In the genomic region with DNA sequence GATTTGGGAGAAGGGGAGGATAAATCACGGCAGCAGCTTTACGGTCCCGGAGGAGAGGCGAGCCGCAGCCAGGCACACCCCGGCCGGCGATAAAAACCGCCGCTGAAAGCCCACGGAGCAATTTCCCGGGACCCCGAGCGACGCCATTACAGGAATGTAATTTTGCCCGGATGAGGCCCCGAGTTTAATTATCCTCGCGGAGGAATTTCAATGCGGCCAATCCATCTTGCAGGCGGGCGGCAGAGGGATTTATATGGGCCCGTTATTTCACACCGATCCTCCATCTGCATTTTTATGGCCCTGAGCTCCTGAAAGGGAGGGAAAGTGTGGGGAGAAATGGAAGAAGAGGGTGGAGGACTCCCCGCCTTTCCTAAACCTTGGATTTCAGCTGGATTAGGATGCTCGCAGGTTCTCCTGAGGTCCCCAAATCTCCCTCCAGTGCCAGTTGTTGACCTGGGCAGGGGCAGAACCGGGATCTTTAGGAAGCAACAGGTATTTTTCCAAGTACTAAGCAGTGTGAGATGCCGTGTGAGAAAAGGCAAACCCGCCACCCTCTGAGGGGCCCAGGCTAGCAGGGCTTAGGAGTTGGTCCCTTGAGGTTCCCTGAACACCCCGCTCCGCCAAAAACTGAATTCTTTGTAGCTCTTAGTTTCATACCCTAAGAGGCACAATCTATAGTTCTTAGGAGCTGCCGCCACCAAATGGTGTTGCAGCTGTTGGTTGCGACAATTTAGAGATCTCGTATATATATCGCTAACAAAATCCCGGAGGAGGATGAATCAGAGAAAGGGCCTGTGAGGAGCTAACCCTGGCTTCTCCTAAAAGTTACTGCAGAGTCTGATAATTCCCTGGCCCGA, we compare ENCODE assay signal across 8 mouse cellular contexts. TPM values are rescaled to one million over a fixed set of nuclear protein-coding genes. Genes with fewer than 3 reads are reported as not detected.
A peak's percentile ranks its signal among the peaks of the same experiment; 100 is the strongest.
DNase-seq lines count a peak whose midpoint lies in the region; ATAC-seq and TF ChIP-seq lines count a peak whose summit lies in the region.

A gene (minus strand): TSS at position 138 of the 857 bp plus-strand sequence.

- peak within 1 kb of the TSS; percentile 72 for H3K4me2 ChIP-seq in embryonic facial prominence, embryonic 11.5 days (ENCODE audit: low read depth, low read length)
- H3K4me2 ChIP-seq in liver, embryonic 11.5 days: peak within 1 kb of the TSS; percentile 64
- H3K4me2 ChIP-seq in midbrain, postnatal 0 days (ENCODE audit: low read depth, low read length, poor library complexity, severe bottlenecking): peak within 1 kb of the TSS; percentile 83

- 0 out of 2 replicates have a peak, but pooled peaks have one; percentile 7 for ATAC-seq in embryonic facial prominence, embryonic 11.5 days (replicated peaks; ENCODE audit: insufficient number of reproducible peaks, low FRiP score, low TSS enrichment, low read depth)
- no peak for ATAC-seq in liver, embryonic 11.5 days (replicated peaks; ENCODE audit: low FRiP score)
- no peak for ATAC-seq in midbrain, postnatal 0 days (ENCODE audit: low FRiP score)

- TF ChIP-seq CTCF in kidney, adult 2 months (conservative IDR thresholded peaks at IDR 0.05; ENCODE audit: insufficient read depth, insufficient read length, low read depth, low read length): no peak
- no peak for TF ChIP-seq CTCF in midbrain, postnatal 0 days (IDR thresholded peaks at IDR 0.05)

- no peak for TF ChIP-seq POLR2A in kidney, adult 2 months (IDR thresholded peaks at IDR 0.05; ENCODE audit: low read depth, low read length)

- peak; percentile 17 for DNase-seq in CD4-positive helper T cell, adult 2 months (ENCODE audit: low read depth, low spot score)
- peak; percentile 50 for DNase-seq in adipocyte (ENCODE audit: low spot score)
- DNase-seq in embryonic facial prominence, embryonic 11.5 days (ENCODE audit: low spot score): peak; percentile 73
- peak; percentile 44 to 51 for DNase-seq in heart, adult 9 months (ENCODE audit: low spot score in 2 of 2)
- peak; percentile 54 for DNase-seq in kidney, adult 2 months
- no peak for DNase-seq in liver, embryonic 11.5 days (ENCODE audit: low spot score)
- DNase-seq in midbrain, postnatal 0 days (ENCODE audit: low spot score): peak; percentile 60
- DNase-seq in thymus, postnatal 14 days: peak; percentile 21

- H3K4me3 ChIP-seq in embryonic facial prominence, embryonic 11.5 days (ENCODE audit: low read depth, low read length): peak within 1 kb of the TSS; percentile 43
- peak within 1 kb of the TSS; percentile 52 for H3K4me3 ChIP-seq in kidney, adult 2 months (ENCODE audit: insufficient read depth, low read depth, low read length)
- peak within 1 kb of the TSS; percentile 65 for H3K4me3 ChIP-seq in liver, embryonic 11.5 days (ENCODE audit: low read depth, low read length)
- peak within 1 kb of the TSS; percentile 47 for H3K4me3 ChIP-seq in midbrain, postnatal 0 days (ENCODE audit: low read depth, low read length)

- no peaks in the 10 kb centered on the region for H3K4me1 ChIP-seq in embryonic facial prominence, embryonic 11.5 days (ENCODE audit: control insufficient read depth, insufficient read depth, low read length)
- peaks cover 6% of the 10 kb centered on the region for H3K4me1 ChIP-seq in kidney, adult 2 months (ENCODE audit: control insufficient read depth, insufficient read depth, low read length)
- peaks cover 9% of the 10 kb centered on the region for H3K4me1 ChIP-seq in liver, embryonic 11.5 days (replicated peaks; ENCODE audit: control insufficient read depth, insufficient read depth, low read length)
- 0 out of 2 replicates have a peak, but pooled peaks cover 5% of the 10 kb centered on the region for H3K4me1 ChIP-seq in midbrain, postnatal 0 days (ENCODE audit: insufficient read depth, low read length)

- H3K36me3 ChIP-seq in embryonic facial prominence, embryonic 11.5 days (replicated peaks; ENCODE audit: control insufficient read depth, insufficient read depth, low read depth, low read length): no peaks in the 10 kb centered on the region
- H3K36me3 ChIP-seq in kidney, adult 2 months (ENCODE audit: control insufficient read depth, insufficient read depth, low read length): no peaks in the 10 kb centered on the region
- H3K36me3 ChIP-seq in liver, embryonic 11.5 days (ENCODE audit: control insufficient read depth, insufficient read depth, low read length): peaks cover 5% of the 10 kb centered on the region; the same call in 1 of the 2 replicates
- no peaks in the 10 kb centered on the region for H3K36me3 ChIP-seq in midbrain, postnatal 0 days (ENCODE audit: insufficient read depth, low read length)

- WGBS in embryonic facial prominence, embryonic 11.5 days: 3% methylated on average over 37 of the region's 37 CpGs
- WGBS in kidney, adult 2 months: 11% methylated on average over 37 of the region's 37 CpGs
- 9% methylated on average over 37 of the region's 37 CpGs for WGBS in liver, embryonic 11.5 days
- 2% methylated on average over 37 of the region's 37 CpGs for WGBS in midbrain, postnatal 0 days

- H3K9ac ChIP-seq in embryonic facial prominence, embryonic 11.5 days (replicated peaks; ENCODE audit: low read length): peak within 1 kb of the TSS; percentile 90
- H3K9ac ChIP-seq in liver, embryonic 11.5 days (ENCODE audit: low read depth, low read length): peak within 1 kb of the TSS; percentile 78
- H3K9ac ChIP-seq in midbrain, postnatal 0 days (replicated peaks; ENCODE audit: low read length, poor library complexity, severe bottlenecking): peak within 1 kb of the TSS; percentile 92

- no peaks in the 10 kb centered on the region for H3K27me3 ChIP-seq in embryonic facial prominence, embryonic 11.5 days (ENCODE audit: control insufficient read depth, insufficient read depth, low read length)
- H3K27me3 ChIP-seq in kidney, adult 2 months (replicated peaks; ENCODE audit: control insufficient read depth, insufficient read depth, low read length): no peaks in the 10 kb centered on the region
- H3K27me3 ChIP-seq in liver, embryonic 11.5 days (replicated peaks; ENCODE audit: control insufficient read depth, insufficient read depth, low read length): peaks cover 4% of the 10 kb centered on the region; the same call in 1 of the 2 replicates
- H3K27me3 ChIP-seq in midbrain, postnatal 0 days (ENCODE audit: insufficient read depth, low read length): no peaks in the 10 kb centered on the region

- peak within 1 kb of the TSS; percentile 99 for H3K27ac ChIP-seq in embryonic facial prominence, embryonic 11.5 days (replicated peaks; ENCODE audit: low read depth, low read length)
- peak within 1 kb of the TSS; percentile 95 for H3K27ac ChIP-seq in kidney, adult 2 months (ENCODE audit: insufficient read depth, low read depth, low read length)
- peak within 1 kb of the TSS; percentile 92 for H3K27ac ChIP-seq in liver, embryonic 11.5 days (ENCODE audit: low read depth, low read length)
- peak within 1 kb of the TSS; percentile 98 for H3K27ac ChIP-seq in midbrain, postnatal 0 days (ENCODE audit: low read depth, low read length)

- no peaks in the 10 kb centered on the region for H3K9me3 ChIP-seq in embryonic facial prominence, embryonic 11.5 days (replicated peaks; ENCODE audit: control insufficient read depth, low read length)
- no peaks in the 10 kb centered on the region for H3K9me3 ChIP-seq in liver, embryonic 11.5 days (ENCODE audit: control insufficient read depth, low read length)
- H3K9me3 ChIP-seq in midbrain, postnatal 0 days (ENCODE audit: low read length): no peaks in the 10 kb centered on the region

RNA-seq across cellular contexts. Expression of the gene that starts here (rescaled TPM):
- polyA plus RNA-seq in embryonic facial prominence, embryonic 11.5 days (2014; fragmentation: Nextera tagmentation; extraction: Ambion mirVana): 60.4 and 79.9 TPM in 2 replicates
- polyA plus RNA-seq in kidney, adult 2 months (2012; rRNA removed): 563 and 636 TPM in 2 replicates
- polyA plus RNA-seq in liver, embryonic 11.5 days (2014; fragmentation: Nextera tagmentation; extraction: Ambion mirVana): 60.2 and 74.2 TPM in 2 replicates
- 187 and 348 TPM in 2 replicates for total RNA-seq in midbrain, postnatal 0 days (2014; rRNA removed)
- polyA plus RNA-seq in midbrain, postnatal 0 days (2015; fragmentation: Nextera tagmentation; extraction: Ambion mirVana): 54.4 and 76.5 TPM in 2 replicates
